Mouse (Mus musculus): ENCODE measurements around the gene Glce. TPM values are rescaled to one million over a fixed set of nuclear protein-coding genes. Genes with fewer than 3 reads are reported as not detected.

The Glce gene
- total and polyA plus RNA-seq, 2 experiments, result 3.0 to 18.3 TPM

DNA sequence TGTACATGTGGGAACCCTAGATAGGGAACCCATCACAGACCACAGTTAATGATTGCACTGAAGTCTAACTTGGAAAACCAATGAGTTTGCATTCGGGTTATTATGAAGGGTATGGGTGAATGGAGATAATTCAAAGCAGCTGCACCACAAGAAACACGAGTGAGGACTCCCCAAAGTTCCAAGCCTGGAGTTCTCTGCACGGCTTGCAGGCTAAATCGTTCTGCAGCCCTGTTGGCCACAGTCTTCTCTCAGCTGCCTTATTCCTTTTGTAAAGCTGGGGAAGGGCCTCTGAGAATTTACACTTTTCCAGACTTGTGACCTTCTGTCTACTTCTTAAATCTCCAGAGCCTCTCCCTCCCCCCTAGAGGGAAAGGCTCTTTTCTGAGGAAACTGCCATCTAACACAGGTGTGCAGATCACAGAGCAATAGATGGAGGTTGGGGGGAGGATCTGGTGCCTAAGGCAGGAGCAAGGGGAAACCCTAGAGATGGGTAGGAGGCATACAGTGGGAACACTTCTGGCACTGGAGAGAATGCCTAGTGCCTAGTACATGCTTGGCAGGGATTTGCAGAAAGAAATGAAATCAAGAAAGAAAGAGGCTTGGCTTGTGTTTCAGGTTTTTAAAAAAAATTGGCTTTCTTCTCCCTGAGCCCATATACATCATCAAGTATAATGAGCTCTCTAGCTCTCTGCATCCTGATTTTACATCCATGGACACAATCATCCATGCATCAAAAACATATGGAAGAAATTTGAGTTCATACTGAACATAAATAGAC, 9.7 kb upstream of the Glce start:
- WGBS, result 87% methylated on average over 4 of the region's 4 CpGs

DNA sequence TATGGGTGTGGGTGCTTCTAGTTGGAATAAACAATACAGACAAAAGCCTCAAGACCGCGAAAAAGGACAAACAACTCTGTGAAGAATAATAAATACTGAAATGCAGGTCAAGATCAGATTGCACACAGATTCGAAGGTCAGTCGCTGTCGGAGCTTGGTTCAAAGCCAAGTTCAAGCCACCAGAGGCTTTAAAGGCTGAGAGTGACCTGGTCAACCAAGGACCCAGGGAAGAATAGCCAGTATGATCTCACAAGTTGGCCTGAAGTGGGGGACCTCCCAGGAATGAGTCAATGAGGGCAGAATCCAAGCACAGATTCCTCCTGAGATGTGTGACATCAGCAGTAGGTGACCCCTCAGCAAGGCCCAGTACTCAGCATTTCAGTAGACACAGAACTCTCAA, 8.3 kb upstream of the Glce start:
- Histone ChIP-seq H3K4me1 (ENCODE audit: control insufficient read depth, insufficient read depth, low read length) (peaks cover 2% of the 10 kb centered on the region; the same call in 1 of the 2 replicates), H3K27ac (replicated peaks; ENCODE audit: insufficient read depth, low read depth, low read length) (no peak overlapping the region), H3K9ac (ENCODE audit: low read depth, low read length) (no peak overlapping the region), H3K27me3 (ENCODE audit: control insufficient read depth, insufficient read depth, low read length) (no peaks in the 10 kb centered on the region), H3K36me3 (ENCODE audit: control insufficient read depth, insufficient read depth, low read length) (no peaks in the 10 kb centered on the region), H3K4me3 (ENCODE audit: insufficient read depth, low read depth, low read length) (no peak overlapping the region), H3K79me2 (ENCODE audit: control insufficient read depth, insufficient read depth, low read length) (no peaks in the 10 kb centered on the region)
- 18% methylated on average over 5 of the region's 5 CpGs for WGBS
- TF ChIP-seq POLR2A (IDR thresholded peaks at IDR 0.05; ENCODE audit: extremely low read depth, insufficient read depth, low read length) (no peak), CTCF (IDR thresholded peaks at IDR 0.05; ENCODE audit: low read depth, low read length) (no peak)
- DNase-seq (ENCODE audit: extremely low read depth, low read depth, low spot score), result peak; percentile 58

More for the DNA sequence above, 9.7 kb upstream of the Glce start:
- Histone ChIP-seq H3K4me1 (ENCODE audit: control insufficient read depth, insufficient read depth, low read length) (peaks cover 2% of the 10 kb centered on the region; the same call in 1 of the 2 replicates), H3K79me2 (ENCODE audit: control insufficient read depth, insufficient read depth, low read length) (no peaks in the 10 kb centered on the region), H3K27ac (replicated peaks; ENCODE audit: insufficient read depth, low read depth, low read length) (no peak overlapping the region), H3K9ac (ENCODE audit: low read depth, low read length) (no peak overlapping the region), H3K4me3 (ENCODE audit: insufficient read depth, low read depth, low read length) (no peak overlapping the region), H3K36me3 (ENCODE audit: control insufficient read depth, insufficient read depth, low read length) (no peaks in the 10 kb centered on the region), H3K27me3 (ENCODE audit: control insufficient read depth, insufficient read depth, low read length) (no peaks in the 10 kb centered on the region)
- DNase-seq (ENCODE audit: extremely low read depth, low read depth, low spot score), result no peak
- no peak for TF ChIP-seq CTCF (IDR thresholded peaks at IDR 0.05; ENCODE audit: low read depth, low read length)
- no peak for TF ChIP-seq POLR2A (IDR thresholded peaks at IDR 0.05; ENCODE audit: extremely low read depth, insufficient read depth, low read length)

DNA sequence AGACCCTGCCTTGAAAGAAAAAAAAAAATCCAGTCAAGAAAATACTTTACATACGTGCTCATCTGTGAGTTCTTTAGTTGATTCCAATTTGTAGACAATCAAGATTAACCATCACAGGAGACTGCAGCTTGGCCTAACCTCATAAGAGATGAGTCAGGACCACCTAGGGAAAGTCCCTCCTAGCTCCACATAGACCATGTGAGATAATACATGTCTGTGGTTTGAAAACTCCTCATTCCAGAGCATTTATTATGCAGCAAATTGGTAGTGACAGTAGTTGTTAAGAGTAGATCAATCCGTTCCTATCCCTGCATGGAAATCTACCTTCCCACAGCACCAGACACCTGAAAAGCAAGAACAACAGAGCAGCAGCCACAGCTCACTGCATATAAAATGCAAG, 5.6 kb upstream of the Glce start:
- WGBS, result 90% methylated on average over 2 of the region's 2 CpGs
- DNase-seq (ENCODE audit: extremely low read depth, low read depth, low spot score), result no peak
- no peak overlapping the region for H3K4me3 ChIP-seq (ENCODE audit: insufficient read depth, low read depth, low read length)

DNA sequence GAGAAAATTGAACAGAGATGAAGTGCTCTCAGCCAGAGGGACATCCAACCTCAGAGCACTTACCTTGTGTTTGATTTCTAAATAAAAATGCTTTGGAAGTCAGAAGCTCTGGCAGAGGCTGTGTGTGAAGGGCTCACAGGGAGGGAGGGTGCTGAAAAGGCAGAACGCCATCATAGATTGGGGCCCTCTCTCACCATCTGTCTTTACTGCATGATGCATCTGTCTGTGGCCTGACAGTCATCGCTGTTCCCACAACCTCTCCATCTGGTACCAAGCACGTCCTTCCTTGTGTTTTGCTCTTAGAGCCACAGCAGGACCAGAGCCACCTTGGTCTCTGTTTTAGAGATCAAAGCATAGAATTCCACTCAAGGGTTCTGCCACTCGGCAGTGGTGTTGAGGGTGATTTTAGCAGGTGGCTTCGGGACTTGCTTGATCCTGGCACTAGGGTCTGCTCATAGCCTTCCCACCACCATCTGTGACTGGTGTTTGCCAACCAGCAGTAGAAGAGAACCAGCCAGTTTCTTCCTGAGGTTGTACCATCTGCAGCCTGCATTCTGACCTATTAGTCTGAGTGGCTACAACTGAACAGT, 3.6 kb upstream of the Glce start:
- DNase-seq (ENCODE audit: extremely low read depth, low read depth, low spot score), result no peak
- H3K27ac ChIP-seq (replicated peaks; ENCODE audit: insufficient read depth, low read depth, low read length), result no peak overlapping the region
- TF ChIP-seq POLR2A (IDR thresholded peaks at IDR 0.05; ENCODE audit: extremely low read depth, insufficient read depth, low read length), result no peak
- TF ChIP-seq CTCF (IDR thresholded peaks at IDR 0.05; ENCODE audit: low read depth, low read length), result no peak
- no peak overlapping the region for H3K9ac ChIP-seq (ENCODE audit: low read depth, low read length)
- H3K79me2 ChIP-seq (ENCODE audit: control insufficient read depth, insufficient read depth, low read length), result no peaks in the 10 kb centered on the region
- peaks cover 2% of the 10 kb centered on the region for H3K4me1 ChIP-seq (ENCODE audit: control insufficient read depth, insufficient read depth, low read length)
- no peak overlapping the region for H3K4me3 ChIP-seq (ENCODE audit: insufficient read depth, low read depth, low read length)
- no peaks in the 10 kb centered on the region for H3K36me3 ChIP-seq (ENCODE audit: control insufficient read depth, insufficient read depth, low read length)
- H3K27me3 ChIP-seq (ENCODE audit: control insufficient read depth, insufficient read depth, low read length), result no peaks in the 10 kb centered on the region
- WGBS, result 91% methylated on average over 5 of the region's 5 CpGs

More for the DNA sequence above, 5.6 kb upstream of the Glce start:
- Histone ChIP-seq H3K36me3 (ENCODE audit: control insufficient read depth, insufficient read depth, low read length) (no peaks in the 10 kb centered on the region), H3K9ac (ENCODE audit: low read depth, low read length) (no peak overlapping the region), H3K27ac (replicated peaks; ENCODE audit: insufficient read depth, low read depth, low read length) (no peak overlapping the region), H3K79me2 (ENCODE audit: control insufficient read depth, insufficient read depth, low read length) (no peaks in the 10 kb centered on the region), H3K4me1 (ENCODE audit: control insufficient read depth, insufficient read depth, low read length) (peaks cover 2% of the 10 kb centered on the region), H3K27me3 (ENCODE audit: control insufficient read depth, insufficient read depth, low read length) (no peaks in the 10 kb centered on the region)
- TF ChIP-seq CTCF (IDR thresholded peaks at IDR 0.05; ENCODE audit: low read depth, low read length) (no peak), POLR2A (IDR thresholded peaks at IDR 0.05; ENCODE audit: extremely low read depth, insufficient read depth, low read length) (no peak)

- H3K9ac ChIP-seq (ENCODE audit: low read depth, low read length), result no peak overlapping the region
- H3K4me1 ChIP-seq (ENCODE audit: control insufficient read depth, insufficient read depth, low read length), result peaks cover 4% of the 10 kb centered on the region; the same call in 1 of the 2 replicates
- no peak overlapping the region for H3K4me3 ChIP-seq (ENCODE audit: insufficient read depth, low read depth, low read length)
- no peak for DNase-seq (ENCODE audit: extremely low read depth, low read depth, low spot score)
- 94% methylated on average over 1 of the region's 1 CpGs for WGBS
- no peak overlapping the region for H3K27ac ChIP-seq (replicated peaks; ENCODE audit: insufficient read depth, low read depth, low read length)
- no peaks in the 10 kb centered on the region for H3K79me2 ChIP-seq (ENCODE audit: control insufficient read depth, insufficient read depth, low read length)
- H3K36me3 ChIP-seq (ENCODE audit: control insufficient read depth, insufficient read depth, low read length), result no peaks in the 10 kb centered on the region
- no peaks in the 10 kb centered on the region for H3K27me3 ChIP-seq (ENCODE audit: control insufficient read depth, insufficient read depth, low read length)
- TF ChIP-seq POLR2A (IDR thresholded peaks at IDR 0.05; ENCODE audit: extremely low read depth, insufficient read depth, low read length) (no peak), CTCF (IDR thresholded peaks at IDR 0.05; ENCODE audit: low read depth, low read length) (no peak)
Measured at GRCm38 (mm10) chr9:62124266-62124665, 1.8 kb upstream of the Glce start.

- no peaks in the 10 kb centered on the region for H3K36me3 ChIP-seq (ENCODE audit: control insufficient read depth, insufficient read depth, low read length)
- H3K27me3 ChIP-seq (ENCODE audit: control insufficient read depth, insufficient read depth, low read length), result no peaks in the 10 kb centered on the region
- 86% methylated on average over 3 of the region's 3 CpGs for WGBS
- H3K79me2 ChIP-seq (ENCODE audit: control insufficient read depth, insufficient read depth, low read length), result peaks cover 3% of the 10 kb centered on the region; the same call in 1 of the 2 replicates
- TF ChIP-seq POLR2A (IDR thresholded peaks at IDR 0.05; ENCODE audit: extremely low read depth, insufficient read depth, low read length) (no peak), CTCF (IDR thresholded peaks at IDR 0.05; ENCODE audit: low read depth, low read length) (no peak)
- H3K4me3 ChIP-seq (ENCODE audit: insufficient read depth, low read depth, low read length), result peak overlapping the region; percentile 54; the same call in 1 of the 2 replicates
- H3K4me1 ChIP-seq (ENCODE audit: control insufficient read depth, insufficient read depth, low read length), result peaks cover 4% of the 10 kb centered on the region; the same call in 1 of the 2 replicates
- H3K27ac ChIP-seq (replicated peaks; ENCODE audit: insufficient read depth, low read depth, low read length), result no peak overlapping the region
- H3K9ac ChIP-seq (ENCODE audit: low read depth, low read length), result no peak overlapping the region
- DNase-seq (ENCODE audit: extremely low read depth, low read depth, low spot score), result no peak
Measured at GRCm38 (mm10) chr9:62123496-62123895, 1.0 kb upstream of the Glce start.
